ENCODE assay signal across 18 mouse cellular contexts in genomic region chr12:100948021-100948420, GRCm38 (mm10).
"Had no signal": no experiment of that assay in that cellular context is flagged by ENCODE, and none has a peak within 500 bp of the region (broad histone marks: within the 10 kb centered on the region; RNA-seq: fewer than 3 reads in every experiment).

No protein-coding gene starts in this region.

- H3K4me1 ChIP-seq: midbrain, embryonic 15.5 days had no signal

- DNase-seq: liver, postnatal 0 days; lung, adult 2 months; lung, postnatal 14 days; lung, postnatal 36 days; right cerebral cortex, postnatal 25 days; right cerebral cortex, postnatal 4 days; spleen, adult 18-20 months; thymus, adult 2 months; thymus, postnatal 25 days; thymus, postnatal 4 days had no signal

- H3K27ac ChIP-seq: lung, embryonic 15.5 days; macrophage; midbrain, embryonic 13.5 days; midbrain, embryonic 15.5 days; neural tube, embryonic 12.5 days; stomach, embryonic 15.5 days; stomach, postnatal 0 days had no signal

- H3K9me3 ChIP-seq: lung, embryonic 15.5 days; megakaryocyte, embryonic 14.5 days; midbrain, embryonic 13.5 days; midbrain, embryonic 15.5 days; neural tube, embryonic 12.5 days; stomach, embryonic 15.5 days had no signal

- H3K4me3 ChIP-seq: lung, embryonic 15.5 days; megakaryocyte, embryonic 14.5 days; midbrain, embryonic 13.5 days; midbrain, embryonic 15.5 days; neural tube, embryonic 12.5 days; stomach, embryonic 15.5 days had no signal

- H3K27me3 ChIP-seq: lung, embryonic 15.5 days; megakaryocyte, embryonic 14.5 days; midbrain, embryonic 13.5 days; midbrain, embryonic 15.5 days; neural tube, embryonic 12.5 days; stomach, embryonic 15.5 days had no signal
